Mouse (Mus musculus) common myeloid progenitor, adult 5-6 weeks (primary cell): ENCODE results near the gene Vpreb2. TPM values are rescaled to one million over a fixed set of nuclear protein-coding genes. Genes with fewer than 3 reads are reported as not detected.
"Not testable (repeated sequence)": the region's sequence is repeated elsewhere in the genome, so short reads cannot be mapped to it uniquely, and the experiment has no call there.

Experiments used
- ATAC-seq: replicated peaks from 2 replicates; pipeline ENCODE4 v1.8.0; 2016; ENCODE audit warnings: low read depth, mild to moderate bottlenecking, moderate TSS enrichment, inconsistent platforms; ENCODE audit not compliant: poor library complexity, severe bottlenecking
- total RNA-seq: library from RNA; stranded (forward); fragments of 200-1000, 187-1606 nt; gene quantifications from 2 replicates; pipeline ENCODE4 v1.2.3, GENCODE M21; 2017

Vpreb2 gene
- total RNA-seq, 1 experiment from 2014 or later: not detected

DNA sequence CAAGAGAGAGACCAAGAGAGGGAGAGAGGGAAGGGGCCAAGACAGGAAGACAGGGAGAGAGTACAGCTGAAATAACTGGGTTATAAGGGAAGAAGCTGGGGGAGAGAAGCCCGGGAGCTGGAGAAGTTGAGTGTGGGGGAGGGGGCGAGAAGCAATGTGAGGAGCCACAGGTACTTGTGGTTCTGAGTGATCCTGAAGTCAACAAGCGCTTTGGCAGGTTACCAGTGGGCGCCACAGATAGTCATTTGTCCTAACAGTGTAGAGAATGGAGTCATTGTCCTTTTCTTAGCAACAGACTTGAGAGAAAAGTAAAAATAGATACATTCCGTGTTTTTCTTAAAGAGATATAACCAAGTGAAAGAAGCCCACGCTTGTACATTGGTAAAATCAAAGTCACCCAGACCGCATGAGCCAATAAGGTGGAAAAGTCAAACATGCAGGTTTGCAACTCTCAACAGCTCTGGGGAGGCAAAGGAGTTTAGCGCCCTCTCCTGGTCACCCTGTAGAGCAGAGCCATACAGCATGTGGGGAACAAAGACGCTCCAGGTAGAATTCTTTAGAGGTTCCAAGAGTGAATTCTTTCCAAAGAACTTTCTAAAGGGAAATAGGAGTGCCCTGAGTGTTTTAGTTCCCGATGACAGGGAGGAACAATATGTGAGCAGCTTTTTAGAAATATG is 6.4 kb downstream of the Vpreb2 start:
- ATAC-seq: peak; percentile 80

DNA sequence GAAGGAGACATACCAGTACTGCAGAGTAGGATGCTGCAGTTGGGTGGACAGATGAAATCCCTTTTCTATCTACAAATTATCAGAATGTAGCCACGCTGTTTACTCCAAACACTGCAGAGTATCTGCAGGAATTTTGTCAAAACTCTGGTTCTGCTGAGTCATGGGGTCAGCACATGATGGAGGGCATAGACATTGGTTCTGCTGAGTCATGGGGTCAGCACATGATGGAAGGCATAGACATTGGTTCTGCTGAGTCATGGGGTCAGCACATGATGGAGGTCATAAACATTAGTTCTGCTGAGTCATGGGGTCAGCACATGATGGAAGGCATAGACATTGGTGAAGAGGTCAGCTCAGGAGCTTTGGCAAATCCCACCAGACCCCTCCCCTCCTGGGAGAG is 7.5 kb downstream of the Vpreb2 start:
- ATAC-seq: no peak

DNA sequence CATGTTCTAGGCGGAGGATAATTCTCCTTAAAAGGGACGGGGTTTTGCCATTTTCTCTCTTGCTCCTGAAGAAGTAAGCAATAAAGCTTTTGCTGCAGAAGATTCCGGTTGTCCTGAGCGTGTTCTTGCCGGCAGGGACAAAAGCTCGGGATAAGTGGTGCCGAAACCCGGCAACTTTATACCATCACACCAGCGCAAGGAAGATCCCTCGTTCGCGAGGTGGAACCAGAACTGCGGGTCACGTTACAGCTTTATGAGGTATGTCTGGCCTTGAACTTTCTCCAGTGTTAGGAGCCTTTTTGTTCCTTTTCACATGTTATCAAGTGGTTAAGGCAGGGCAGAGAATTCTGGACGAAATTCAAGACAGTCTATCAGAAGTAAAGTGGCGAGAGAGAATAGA is 12.1 kb downstream of the Vpreb2 start:
- ATAC-seq: not testable (repeated sequence)

DNA sequence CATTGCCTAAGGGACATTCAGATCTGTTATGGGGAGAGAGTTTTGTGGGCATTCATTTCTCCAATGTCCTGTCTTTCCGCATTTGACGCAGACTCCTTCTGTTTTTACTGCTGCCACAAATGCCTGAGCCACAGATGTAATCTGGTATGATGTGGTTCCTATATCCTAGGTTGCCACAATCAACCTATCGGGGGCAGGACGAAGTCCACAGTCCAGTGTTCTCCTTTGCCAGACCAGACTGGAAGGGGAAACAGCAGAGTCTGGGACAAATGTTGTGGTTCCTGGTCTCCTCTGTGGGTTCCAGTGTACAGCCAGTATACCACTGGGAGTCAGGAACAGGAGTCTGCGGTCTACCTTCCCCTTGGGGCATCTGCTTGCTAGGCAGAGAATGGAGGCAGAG is 19.4 kb downstream of the Vpreb2 start:
- 0 out of 2 replicates have a peak, but pooled peaks have one; percentile 5 for ATAC-seq

DNA sequence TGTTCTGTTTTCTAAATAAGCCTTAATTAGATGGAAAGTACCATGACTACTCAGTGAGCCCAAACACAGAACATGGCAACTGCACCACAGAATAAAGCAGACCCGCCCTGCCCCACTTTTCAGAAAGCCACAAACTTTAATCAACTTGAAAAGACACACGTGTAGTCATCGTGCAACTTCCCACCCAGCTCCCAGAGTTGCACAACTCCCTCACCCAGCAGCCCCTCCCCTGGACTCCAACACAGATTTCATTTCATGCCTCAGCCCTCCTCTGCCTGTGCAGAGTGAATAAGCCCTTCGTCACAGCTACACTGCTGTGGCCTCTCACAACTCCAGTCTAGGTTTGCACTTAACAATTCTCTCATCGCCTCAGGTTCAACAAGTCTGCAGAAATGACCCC is 24.4 kb downstream of the Vpreb2 start:
- ATAC-seq: peak; percentile 80; the same call in 1 of the 2 replicates

DNA sequence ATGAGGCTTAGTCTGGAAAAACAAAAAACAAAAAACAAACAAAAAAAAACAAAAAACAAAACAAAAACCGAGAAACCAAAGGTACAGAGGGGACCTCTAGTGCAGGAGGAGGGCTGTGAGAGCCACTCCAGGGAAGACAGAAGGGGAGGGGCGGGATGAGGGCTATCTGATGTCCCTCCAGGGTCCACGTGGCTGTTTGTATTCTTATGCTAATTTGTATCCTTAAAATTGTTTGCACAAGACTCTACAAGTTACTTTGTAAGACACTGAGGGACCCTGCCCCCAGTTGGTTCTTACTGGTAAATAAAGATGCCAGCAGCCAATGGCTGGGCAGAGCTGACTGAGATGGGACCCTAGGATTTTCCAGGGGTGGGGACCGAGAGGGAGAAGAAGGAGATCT is 26.9 kb downstream of the Vpreb2 start:
- no peak for ATAC-seq

DNA sequence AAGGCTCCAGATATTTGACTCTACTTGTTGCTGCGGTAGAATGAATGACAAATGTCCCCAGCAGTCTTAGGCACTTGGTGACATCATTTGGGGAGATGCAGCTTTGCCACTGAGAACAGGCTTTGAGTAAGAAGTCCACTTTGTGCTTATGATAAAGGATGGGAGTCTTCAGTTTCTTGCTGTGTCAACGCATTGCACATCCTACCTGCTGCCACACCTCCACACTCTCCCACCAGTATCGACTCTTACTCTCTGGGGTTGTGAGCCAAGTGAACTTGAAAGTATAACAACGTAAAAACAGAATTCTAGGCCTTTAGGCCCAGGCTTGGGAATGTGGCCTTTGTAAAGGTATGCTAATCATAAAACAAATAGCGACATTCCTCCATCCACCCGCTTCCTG is 30.9 kb downstream of the Vpreb2 start:
- ATAC-seq: no peak

DNA sequence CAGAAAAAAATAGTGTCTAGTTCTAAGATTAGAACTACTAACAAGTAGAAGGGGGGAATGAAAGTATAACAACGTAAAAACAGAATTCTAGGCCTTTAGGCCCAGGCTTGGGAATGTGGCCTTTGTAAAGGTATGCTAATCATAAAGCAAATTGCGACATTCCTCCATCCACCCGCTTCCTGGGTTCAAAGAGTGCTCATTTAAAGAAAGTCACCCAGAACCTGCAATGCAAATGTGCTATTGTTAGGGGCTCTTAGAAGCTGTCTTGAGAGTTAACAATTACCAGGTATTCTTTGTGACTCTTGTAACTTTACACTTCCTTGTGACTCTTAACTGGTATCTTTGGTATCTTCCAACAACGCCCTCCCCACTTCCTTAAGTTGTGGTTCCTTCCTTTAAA is 36.3 kb downstream of the Vpreb2 start:
- not testable (repeated sequence) for ATAC-seq

DNA sequence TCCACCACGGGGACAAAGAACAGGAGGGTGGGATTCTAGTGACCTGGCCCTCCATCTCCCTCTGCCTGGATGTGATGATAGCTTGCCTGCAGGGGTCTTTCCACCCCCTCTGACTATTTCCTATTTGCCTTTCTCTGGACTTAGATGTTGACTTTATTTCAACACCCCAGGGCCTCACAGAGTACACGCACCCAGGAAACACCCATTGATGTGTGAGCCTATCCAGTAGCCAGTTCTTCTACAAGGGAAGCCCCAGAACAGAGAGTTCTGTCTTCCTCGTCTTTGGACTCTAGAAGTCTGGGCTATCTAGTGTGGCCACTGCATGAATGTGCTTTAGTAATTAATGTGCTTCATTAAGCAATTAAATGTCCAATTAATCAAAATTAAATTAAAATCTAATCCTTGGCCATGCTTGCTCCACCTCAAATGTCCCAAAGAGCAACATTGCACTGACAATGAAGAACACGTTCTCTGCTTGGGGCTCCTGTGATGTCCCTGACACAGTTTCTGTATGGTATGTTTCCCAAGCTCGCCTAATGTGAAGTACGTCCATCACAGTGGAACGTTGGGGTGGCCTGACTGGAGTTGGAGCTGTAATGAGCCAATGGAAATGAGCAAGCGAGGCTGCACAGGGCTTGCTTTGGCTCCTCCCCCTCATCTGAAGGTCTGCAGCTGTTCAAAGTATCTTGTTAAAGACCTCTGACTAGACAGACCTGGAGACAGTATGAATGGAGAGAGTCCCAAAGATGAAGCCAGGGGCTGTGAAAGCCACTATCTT is 42.7 kb downstream of the Vpreb2 start:
- no peak for ATAC-seq

DNA sequence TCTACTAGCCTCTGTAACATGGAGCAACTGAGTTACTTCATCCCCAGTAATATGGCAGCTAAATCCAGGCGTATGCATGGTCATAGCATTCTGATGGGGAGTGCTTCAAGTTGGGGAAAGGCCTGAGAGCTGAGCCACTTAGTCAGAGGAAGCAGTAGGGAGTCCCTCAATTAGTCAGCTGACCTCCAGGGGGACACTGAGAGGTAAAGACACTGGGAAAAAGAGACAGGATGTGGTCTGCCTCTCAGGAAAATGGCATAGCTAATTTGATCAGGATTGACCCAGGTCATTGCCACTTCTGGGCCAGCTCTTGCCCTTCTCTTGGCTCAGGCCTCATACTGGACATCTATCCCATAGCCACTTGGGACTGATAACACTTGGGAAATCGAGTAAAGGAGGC is 47.1 kb downstream of the Vpreb2 start:
- ATAC-seq: no peak

Other genes starting within 250 kb of the Vpreb2 start
- gene Med15, start 247.5 kb upstream of the Vpreb2 start, total RNA-seq: 21.4 and 30.8 TPM in 2 replicates
- 27.0 and 33.2 TPM in 2 replicates for gene Klhl22, start 220.8 kb upstream of the Vpreb2 start, total RNA-seq
- not detected in 2 replicates for gene Scarf2, start 183.1 kb upstream of the Vpreb2 start, total RNA-seq
- not detected in 2 replicates for gene B830017H08Rik, start 147.3 kb upstream of the Vpreb2 start, total RNA-seq
- gene Car15, start 142.1 kb upstream of the Vpreb2 start, total RNA-seq: 5.4 TPM in 1 of 2 replicates, not detected in the other
- 1.1 TPM in 1 of 2 replicates, not detected in the other for gene Gm20518, start 88.8 kb upstream of the Vpreb2 start, total RNA-seq
- gene Tssk1, start 86.2 kb upstream of the Vpreb2 start, total RNA-seq: not detected in 2 replicates
- 29.4 and 43.8 TPM in 2 replicates for gene Dgcr2, start 81.9 kb upstream of the Vpreb2 start, total RNA-seq
- not detected in 2 replicates for gene Tssk2, start 81.8 kb upstream of the Vpreb2 start, total RNA-seq
- gene Ess2, start 69.1 kb upstream of the Vpreb2 start, total RNA-seq: 14.4 and 37.0 TPM in 2 replicates
- not detected in 2 replicates for gene Gsc2, start 65.4 kb upstream of the Vpreb2 start, total RNA-seq
- gene Slc25a1, start 52.2 kb upstream of the Vpreb2 start, total RNA-seq: 58.6 and 63.7 TPM in 2 replicates
- gene Dgcr6, start 72.4 kb downstream of the Vpreb2 start, total RNA-seq: 17.8 and 20.9 TPM in 2 replicates
- gene Prodh, start 109.8 kb downstream of the Vpreb2 start, total RNA-seq: 48.6 and 59.7 TPM in 2 replicates
- gene Rtn4r, start 147.2 kb downstream of the Vpreb2 start, total RNA-seq: 1.3 and 2.6 TPM in 2 replicates
- gene Ccdc188, start 237.5 kb downstream of the Vpreb2 start, total RNA-seq: not detected in 2 replicates